Mouse (Mus musculus) kidney, postnatal 36 days (tissue): ENCODE data around the gene Filip1.

Source experiments
- DNase-seq, 2 experiments: peaks; one replicate each; pipeline ENCODE4 v3.0.0; 2021 to 2022; ENCODE audit warnings: mixed read lengths in 2 of 2

Filip1 gene

DNA sequence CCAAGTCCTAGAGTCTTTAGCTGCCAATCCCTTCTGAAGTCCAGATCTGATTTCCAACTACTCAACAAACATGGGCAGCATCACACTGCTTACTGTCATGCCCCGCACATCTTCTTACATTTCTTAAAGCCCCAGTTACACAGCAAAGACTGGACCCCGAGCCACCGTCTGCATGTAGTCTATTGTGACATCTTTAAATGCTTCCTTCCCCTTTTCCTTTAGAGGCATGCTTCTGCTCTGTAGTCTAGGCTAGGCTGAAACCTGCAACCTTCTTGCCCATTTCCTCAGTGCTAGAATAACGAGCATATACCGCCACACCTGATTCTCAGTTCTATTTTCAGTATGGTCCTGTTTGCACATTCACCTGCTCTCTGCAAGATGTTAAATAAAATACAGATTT is 196.2 kb downstream of the Filip1 start:
- no peak for DNase-seq

DNA sequence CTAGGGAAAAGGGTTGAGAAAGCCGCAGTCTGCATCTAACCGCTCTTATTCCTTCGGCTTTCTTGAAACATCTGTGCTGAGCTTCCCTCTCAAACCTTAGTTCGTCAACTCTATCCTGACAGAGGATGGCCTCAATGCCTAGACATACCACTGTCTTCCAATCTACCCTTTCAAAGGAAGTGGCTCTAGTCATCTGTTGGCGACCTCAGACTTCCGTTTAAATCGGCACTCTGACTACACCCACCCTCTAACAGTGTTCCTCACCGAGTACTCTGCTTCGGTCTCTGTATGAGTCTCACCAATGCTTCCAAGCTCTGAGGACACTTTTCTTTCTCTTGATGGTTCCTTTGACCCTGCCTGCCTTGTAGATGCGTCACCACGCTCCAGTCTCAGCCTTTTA is 196.6 kb downstream of the Filip1 start:
- no peak for DNase-seq

DNA sequence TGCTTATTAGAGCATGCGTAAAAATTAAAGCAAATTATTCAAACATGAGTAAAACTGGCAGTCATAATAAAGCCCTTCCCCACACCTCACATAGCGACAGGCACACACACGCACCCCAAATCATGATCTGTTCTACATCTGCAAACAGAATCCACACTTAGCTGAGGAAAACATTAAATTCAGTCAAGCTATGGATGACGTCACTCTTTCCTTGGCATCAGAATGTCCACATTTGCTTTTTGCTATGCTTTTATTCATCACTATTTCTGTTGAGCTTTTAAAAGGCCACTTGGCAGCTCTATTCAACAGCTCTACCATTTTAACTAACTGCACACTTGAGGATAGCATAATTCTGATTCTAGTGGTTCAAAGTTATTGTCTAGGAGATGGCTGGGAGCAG is 198.1 kb downstream of the Filip1 start:
- no peak for DNase-seq

DNA sequence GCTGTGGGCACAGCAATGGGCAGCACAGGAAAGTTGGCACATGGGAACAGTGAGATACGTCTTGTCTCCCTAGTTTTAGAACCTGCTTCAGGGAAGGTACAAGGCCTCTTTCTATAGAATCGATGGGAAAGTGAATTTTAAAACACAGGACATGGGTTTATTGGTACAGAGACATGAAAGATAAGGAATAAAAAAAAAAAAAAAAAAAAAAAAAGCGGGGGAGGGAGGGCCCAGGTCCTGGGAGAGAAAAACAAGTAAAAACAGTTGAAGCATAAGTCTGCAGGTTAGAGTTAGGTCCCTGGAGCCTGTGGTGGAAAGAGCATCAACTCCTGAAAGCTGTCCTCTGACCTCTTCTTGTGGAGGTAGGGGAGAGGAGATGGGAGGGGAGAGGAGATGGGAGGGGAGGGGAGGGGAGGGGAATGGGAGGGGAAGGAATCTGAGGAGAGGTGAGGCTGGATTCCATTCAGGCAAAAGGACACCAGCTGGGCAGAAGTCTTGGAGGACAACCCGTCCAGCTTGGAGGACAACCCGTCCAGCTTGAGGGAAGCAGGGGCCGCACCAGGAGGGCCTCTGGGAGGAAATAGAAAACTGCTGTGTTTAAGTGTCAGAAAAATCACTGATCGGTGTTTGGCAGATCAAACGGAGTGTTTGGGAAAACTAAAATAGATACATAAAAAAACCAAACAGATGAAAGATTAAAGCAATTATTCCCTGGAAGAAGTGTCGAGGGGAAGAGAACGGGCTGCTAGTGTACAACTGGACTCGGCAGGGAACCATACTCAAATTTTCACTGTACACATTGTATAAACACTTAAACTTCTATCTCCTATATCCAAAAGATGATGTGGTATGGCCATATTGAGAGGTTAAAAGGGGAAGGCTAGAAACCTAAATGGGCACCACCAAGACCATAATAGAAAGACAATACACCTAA is 201.4 kb downstream of the Filip1 start:
- DNase-seq: no peak

DNA sequence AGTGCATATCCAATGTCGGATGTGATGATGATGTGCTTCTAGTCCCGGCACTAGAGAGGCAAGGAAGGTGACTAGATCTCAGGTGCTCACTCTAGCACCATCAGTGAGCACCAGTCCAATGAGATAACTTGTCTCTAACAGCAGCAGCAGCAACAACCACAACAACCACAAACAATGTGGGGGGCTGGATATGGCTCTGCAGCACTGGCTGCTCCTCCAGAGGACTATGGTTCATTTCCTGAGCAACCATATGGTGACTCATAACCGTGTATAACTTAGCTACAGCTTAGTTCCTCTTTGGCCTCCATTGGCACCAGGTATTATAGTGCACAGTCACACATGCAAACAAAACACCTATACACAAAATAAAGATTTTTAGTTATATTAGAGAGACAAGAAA is 202.1 kb downstream of the Filip1 start:
- no peak for DNase-seq

DNA sequence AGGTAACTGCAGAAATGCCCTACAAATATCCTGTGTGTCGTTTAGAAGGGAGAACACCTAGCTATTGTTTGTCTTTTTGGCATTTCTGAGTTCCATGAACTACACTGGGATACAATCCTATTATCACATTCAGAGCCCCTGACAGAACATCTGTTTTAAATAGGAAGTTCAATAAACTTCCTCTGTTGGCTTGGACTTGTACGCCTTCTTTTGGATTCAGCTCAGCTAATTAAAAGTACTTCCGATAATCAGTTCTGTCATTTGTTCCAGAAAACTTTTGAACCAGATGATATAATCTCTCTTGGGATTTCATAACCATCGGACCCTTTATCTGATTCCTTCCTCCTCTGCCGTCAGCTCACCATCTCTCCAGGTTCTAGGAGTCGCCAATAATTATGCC is 203.2 kb downstream of the Filip1 start:
- no peak for DNase-seq

DNA sequence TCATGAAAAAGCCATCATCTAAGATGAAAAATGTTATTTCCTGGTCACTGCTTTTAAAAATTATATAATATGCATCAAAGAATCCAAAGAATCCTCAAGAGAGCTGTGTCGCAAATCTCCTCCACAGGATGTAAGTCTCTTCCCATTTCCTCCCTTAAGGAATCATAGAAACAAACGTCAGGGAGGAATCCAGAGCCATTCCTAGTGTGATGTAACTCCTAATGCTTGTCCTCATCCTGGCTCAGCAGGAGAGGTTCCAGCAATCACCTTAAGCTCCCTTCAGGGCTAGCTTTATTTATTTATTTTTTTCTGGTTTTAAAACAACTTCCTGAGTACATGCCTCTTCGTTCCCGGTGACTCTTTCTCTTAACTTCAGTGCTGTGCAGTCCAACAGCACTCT is 205.5 kb downstream of the Filip1 start:
- no peak for DNase-seq

DNA sequence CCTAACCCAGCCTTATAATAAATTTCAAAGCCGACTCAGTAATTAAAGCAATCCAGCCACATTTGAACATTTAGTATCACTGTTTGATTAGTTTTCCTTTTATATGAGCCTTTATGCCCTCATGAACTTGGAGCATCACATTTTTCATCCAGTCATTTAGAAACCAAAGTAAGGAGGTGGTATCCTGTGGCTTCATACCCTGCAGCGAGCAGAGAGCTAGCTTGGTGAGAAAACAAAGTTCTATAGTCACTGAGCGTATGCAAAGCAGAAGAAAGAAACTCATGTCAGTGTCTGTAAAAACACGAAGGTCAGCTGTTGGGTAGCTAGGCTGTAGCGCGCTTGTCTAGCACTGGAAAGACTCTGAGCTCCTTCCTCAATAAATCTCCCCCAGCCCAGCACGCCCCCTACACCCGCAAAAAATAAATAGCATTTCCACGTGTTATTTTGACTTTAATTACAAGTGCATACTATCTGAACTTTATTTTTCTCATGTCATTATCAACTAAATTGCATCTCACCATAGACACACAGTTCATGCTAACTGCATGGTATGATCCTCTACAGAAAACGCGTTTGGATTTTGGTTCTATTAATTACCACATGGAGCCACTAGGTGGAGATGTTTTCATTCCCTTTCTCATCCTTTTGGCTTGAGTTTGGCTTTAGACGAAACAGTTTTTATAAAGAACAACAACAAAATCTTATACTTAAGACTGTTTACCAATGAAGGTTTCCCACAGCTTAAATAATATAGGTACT is 206.2 kb downstream of the Filip1 start:
- DNase-seq: peak in 1 of 2 experiments; percentile 54

DNA sequence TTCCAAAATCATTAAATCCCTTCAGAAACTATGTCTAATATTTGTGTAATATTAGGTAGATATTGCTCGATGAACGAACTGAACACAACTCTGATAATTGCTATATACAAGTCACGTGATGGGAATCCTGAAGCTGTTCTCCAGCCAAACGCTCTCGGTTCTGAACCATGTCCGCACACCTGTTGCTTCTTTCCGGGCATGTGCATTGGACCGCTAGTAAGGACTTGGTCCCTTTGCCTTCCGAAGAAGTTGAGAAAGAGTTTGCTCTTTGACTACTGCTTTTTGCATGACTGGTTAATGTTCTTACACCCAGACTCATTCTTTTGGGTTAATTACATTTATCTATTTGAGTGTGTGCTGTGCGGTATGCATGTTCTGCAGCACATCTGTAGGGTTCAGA is 207.2 kb downstream of the Filip1 start:
- DNase-seq: peak; percentile 25 to 34

DNA sequence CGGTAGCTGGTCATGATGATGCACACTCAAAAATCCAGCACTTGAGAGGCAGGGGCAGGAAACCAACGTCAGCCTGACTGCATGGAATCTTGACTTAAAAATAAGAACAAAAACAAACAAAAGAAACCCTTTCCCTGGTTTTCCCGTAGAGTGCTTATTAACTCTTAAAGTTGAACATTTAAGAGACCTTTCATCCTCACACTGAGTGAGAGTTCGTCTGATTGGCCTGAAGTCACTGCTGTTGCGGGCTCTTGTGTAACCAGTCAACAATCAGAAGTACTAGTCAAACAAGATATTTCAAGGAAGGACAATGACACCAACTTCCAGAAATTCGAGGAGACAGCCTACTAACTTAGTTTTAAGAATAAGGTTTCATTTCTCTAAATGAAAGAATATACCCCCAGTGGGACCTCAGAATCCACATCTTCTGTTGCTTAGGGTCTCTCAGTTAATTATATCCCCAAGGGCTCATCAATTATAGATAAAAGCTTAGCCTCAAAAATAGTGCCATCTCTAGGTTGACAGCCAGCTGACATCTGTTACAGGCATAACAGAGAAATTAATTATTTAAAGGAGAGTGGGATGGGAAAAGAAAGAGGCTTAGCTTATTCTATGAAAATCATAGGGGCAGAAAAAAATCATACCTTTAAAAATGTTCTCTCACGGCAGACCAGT is 216.1 kb downstream of the Filip1 start:
- peak; percentile 41 to 69 for DNase-seq

DNA sequence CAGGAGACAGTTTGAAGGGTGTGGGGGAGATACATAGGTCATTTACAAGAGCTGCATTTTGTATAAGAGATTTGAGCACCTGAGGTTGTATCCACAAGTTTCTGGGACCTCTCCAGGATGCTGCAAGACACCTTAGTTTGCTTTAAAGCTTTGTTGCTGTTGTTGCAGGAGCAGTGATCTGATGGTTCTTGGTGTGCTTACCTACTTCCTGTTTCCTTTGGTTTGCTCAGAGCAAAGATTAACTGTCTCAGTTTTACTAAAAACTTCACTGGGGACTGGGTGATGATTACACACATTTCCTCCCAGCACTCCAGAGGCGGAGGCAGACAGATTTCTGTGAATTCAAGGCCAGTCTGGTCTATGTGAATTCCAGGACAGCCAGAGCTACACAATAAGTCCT is 217.6 kb downstream of the Filip1 start:
- DNase-seq: peak; percentile 18 to 47

DNA sequence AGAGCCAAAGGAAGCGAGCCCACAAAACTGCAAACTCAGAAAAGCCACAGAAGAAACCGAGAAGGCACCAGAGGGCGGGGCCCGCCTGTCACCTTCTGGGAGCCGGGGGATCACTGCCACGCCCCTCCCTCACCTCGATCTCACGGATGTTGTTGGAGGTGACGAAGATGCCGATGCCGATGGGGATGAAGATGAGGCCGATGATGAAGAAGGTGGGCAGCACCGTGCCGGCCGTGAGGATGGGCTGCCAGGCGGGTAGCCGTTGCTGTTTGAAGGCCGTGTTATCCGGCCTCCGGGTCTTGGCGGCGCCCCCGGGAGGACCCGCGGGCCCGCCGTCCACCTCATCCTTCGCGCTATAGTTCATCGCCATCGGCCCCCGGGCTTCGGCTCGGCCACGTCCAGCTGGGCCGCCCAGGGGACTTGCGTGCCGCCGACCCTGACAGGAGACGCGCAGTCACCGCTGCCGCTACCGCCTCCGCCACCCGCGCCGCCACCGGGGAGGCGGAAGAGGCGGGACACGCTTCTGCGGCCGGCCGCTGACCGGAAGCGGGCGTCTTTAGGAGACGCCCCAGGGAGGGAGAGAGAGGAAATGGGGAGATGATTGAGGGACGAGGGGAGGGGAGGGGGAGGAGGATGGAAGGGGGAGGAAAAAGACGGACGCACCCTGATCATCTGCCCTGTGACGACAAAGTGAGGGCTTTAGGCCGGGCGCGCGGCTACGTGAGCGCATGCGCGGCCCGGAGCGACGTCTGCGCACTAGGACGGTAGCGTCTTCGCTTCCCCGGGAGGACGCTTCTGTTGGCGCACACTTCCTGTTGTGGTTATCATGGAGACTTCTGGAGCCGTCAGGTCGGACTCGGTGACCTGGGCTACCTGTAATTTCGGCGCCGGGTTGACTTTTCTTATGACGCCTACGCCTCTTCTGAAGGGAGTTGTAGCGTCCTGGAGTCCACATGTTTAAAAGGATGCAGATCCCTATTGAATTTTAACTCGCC is 219.5 kb downstream of the Filip1 start, which contains the start of gene Tmem30a:
TSS of gene Tmem30a (minus strand) at position 667 of the 995 bp plus-strand sequence.
- peak; percentile 94 to 96 for DNase-seq

DNA sequence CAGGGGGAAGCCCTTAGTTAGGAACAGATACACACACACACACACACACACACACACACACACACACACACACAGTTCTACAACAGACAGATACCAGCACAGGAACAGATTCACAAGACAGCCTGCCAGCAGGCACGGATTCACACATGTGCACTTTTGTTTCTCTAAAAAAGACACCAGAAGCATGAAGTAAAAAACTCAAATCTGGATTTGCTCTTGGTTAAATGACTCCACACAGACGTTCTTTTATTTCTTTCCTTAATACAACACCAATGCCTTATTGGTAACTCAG is 226.9 kb downstream of the Filip1 start:
- DNase-seq: no peak

DNA sequence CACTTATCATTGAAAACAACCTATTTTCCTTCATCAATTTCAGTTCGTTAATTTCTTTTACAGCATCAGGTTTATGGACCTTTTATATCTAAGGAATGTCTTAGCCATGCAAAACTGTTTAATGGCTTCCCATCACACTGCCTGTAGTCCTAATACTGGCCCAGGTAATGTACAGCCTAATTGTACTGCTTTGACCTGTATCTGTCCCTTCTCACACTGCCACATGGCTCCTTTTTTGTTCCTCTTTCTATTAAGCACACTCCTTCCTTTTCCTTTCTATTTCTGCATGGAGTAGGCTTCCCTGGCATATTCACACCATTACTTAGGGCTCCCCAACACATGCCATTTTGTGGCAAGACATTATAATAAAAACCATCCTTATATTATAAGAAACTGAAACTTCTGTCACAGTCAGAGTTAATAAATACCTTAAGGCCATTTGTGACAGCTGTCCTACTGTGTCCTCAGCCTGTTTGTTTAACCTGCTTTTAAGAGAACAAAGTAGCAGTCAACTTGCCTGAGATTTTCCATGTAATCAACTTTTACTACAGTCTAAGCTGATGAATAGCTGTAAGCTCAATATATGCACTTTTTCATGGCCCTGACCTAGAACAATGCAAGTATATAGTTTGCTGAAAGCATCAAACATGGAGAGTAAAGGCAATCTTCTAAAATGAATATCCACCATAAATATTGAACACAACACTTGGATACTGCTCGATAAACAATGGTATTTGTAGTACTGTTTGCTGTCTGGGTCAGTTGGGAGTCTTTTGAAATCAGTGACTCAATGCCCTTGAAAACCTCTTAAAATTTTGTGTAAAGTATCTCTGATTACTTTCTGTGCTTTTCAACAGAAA is 227.5 kb downstream of the Filip1 start:
- DNase-seq: no peak

DNA sequence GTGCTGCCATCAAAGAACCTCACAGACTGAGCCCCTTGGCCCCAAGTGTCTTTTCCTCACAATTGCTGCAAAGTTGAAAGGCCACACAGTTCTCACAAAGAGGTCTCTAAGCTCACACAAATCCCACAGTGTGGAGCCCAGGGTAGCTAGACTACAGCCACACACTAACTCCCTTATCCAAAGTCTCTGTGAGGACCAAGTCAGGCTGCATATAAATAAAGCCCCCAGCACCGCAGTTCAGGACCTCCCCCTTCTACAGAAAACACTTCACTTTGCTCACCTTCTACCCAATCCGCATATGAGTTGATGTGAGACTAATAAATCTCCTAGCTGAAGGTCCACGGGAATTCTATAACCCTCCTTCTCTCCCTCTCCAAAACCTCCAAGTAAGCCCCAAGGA is 228.2 kb downstream of the Filip1 start:
- no peak for DNase-seq

DNA sequence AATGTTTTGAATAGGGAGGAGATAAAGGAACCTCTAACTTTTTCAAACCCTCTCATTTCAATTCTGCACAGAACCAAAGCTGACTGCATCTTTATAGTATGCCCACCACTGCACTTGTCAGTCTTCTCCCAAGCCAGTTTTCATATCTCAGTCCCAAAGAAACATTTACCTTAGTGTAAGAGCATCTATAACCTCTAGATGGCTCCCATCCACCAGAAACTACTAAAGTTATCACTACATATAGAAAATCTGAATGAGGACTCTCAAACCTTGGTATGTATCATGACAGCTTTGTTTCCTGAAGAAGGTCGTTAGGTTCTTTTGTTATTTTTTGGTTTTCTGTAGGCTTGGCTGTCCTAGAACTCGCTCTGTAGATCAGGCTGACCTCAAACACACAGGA is 233.3 kb downstream of the Filip1 start:
- DNase-seq: no peak

DNA sequence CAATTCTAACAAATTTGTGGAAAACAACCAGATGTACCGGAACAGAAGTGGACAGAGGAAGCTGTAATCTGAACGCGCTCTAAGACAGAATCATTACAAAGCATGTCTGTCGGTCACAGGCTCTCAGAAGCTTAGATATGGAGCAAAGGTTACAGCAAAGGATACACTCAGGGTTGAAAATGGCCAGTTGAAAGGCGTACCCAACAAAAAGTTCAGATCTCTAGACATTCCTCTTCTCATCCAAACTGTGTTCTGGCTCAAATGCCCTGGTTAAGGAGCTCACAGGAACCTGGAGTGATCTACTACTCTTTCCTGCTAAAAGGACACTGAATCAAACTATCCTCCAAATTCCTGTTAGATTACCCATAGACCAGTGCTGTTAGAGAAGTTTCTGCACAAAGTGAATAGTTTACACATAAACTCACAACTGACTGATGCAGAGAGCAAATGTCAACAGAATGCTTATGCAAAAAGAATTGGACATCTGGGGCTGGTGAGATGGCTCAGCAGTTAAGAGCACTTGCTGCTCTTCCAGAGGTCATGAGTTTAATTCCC is 245.6 kb downstream of the Filip1 start:
- DNase-seq: peak; percentile 10 to 50

DNA sequence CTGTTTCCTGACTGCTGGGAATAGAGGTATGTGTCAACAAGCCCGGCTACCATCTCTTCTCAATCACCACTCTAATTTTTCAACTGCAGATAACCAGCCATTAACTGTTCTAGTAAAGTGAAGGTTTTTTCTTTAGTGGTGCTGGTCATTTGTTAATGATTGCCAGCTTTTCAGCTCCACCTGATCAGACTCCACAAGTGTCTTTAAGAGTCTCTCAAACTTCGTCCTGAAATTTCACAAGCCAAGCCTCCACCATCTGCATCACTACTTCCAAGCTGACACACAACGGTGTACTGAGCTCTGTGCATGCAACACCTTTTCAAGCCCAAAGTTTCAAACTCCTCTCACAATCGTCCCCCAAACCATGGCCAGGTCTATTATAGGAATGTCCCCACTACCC is 247.3 kb downstream of the Filip1 start:
- DNase-seq: peak; percentile 29 to 31
